Mouse (Mus musculus) liver, embryonic 14.5 days (tissue): Measurements from ENCODE around the gene Dpf1.

ENCODE experiments used
- CTCF ChIP-seq: IDR thresholded peaks from 2 replicates; pipeline ENCODE4 v1.5.1; 2016; ENCODE audit warnings: antibody characterized with exemption, low read depth, control low read depth
- EP300 ChIP-seq: IDR thresholded peaks from 2 replicates; pipeline ENCODE4 v1.6.1; 2016; ENCODE audit warnings: antibody characterized with exemption, low read depth

GRCm38 (mm10) chr7:29318115-29318911, 14.6 kb downstream of the Dpf1 start:
- peak; percentile 13; the same call in 1 of the 2 replicates for TF ChIP-seq EP300
- no peak for TF ChIP-seq CTCF
